Mouse (Mus musculus) kidney, postnatal 10 days (tissue): Measurements from ENCODE around the gene Cd47.

ENCODE experiments used
- DNase-seq: peaks from one replicate; pipeline ENCODE4 v3.0.0; 2021; ENCODE audit warnings: mixed read lengths

Cd47 gene

GRCm38 (mm10) chr16:49953817-49954216 lies 153.5 kb downstream of the Cd47 start:
- peak; percentile 60 for DNase-seq

- no peak for DNase-seq
Measured at GRCm38 (mm10) chr16:49954909-49955308, 154.6 kb downstream of the Cd47 start.

GRCm38 (mm10) chr16:49955325-49955724 lies 155.0 kb downstream of the Cd47 start:
- DNase-seq, result no peak

- no peak for DNase-seq
Measured at GRCm38 (mm10) chr16:49955952-49956351, 155.6 kb downstream of the Cd47 start.

GRCm38 (mm10) chr16:49956531-49957302 lies 156.4 kb downstream of the Cd47 start:
- no peak for DNase-seq

- no peak for DNase-seq
Measured at GRCm38 (mm10) chr16:49958900-49959436, 158.6 kb downstream of the Cd47 start.

GRCm38 (mm10) chr16:49962305-49962704 lies 162.0 kb downstream of the Cd47 start:
- no peak for DNase-seq

- DNase-seq, result no peak
Measured at GRCm38 (mm10) chr16:49964321-49964986, 164.1 kb downstream of the Cd47 start.
